Mouse (Mus musculus): ENCODE measurements around the gene Wdr89. TPM values are rescaled to one million over a fixed set of nuclear protein-coding genes. Genes with fewer than 3 reads are reported as not detected.
A peak's percentile ranks its signal among the peaks of the same experiment; 100 is the strongest.
"Not testable (repeated sequence)": the region's sequence is repeated elsewhere in the genome, so short reads cannot be mapped to it uniquely, and the experiment has no call there.

The Wdr89 gene
- polyA plus RNA-seq (2012; ENCODE audit: insufficient read depth, insufficient read length, missing spikeins), result 13.7 and 15.0 TPM in 2 replicates

GRCm38 (mm10) chr12:75669258-75670106 is at the start of gene Wdr89:
Gene Wdr89 (minus strand): TSS chr12:75669537.
- H3K4me1 ChIP-seq (ENCODE audit: control insufficient read depth, insufficient read depth, low read length), result peaks cover 37% of the 10 kb centered on the region
- no peak for TF ChIP-seq POLR2A (IDR thresholded peaks at IDR 0.05; ENCODE audit: borderline replicate concordance, low read depth, low read length)
- no peak for TF ChIP-seq CTCF (IDR thresholded peaks at IDR 0.05; ENCODE audit: low read depth, low read length)
- peak within 1 kb of the TSS; percentile 93 for H3K27ac ChIP-seq (ENCODE audit: insufficient read depth, low read depth, low read length)
- peak within 1 kb of the TSS; percentile 74 for H3K4me3 ChIP-seq (ENCODE audit: insufficient read depth, low read length)

GRCm38 (mm10) chr12:75713596-75713995 is 44.3 kb upstream of the Wdr89 start:
- TF ChIP-seq POLR2A (IDR thresholded peaks at IDR 0.05; ENCODE audit: borderline replicate concordance, low read depth, low read length) (no peak), CTCF (IDR thresholded peaks at IDR 0.05; ENCODE audit: low read depth, low read length) (no peak)
- no peak overlapping the region for H3K4me3 ChIP-seq (ENCODE audit: insufficient read depth, low read length)
- peaks cover 9% of the 10 kb centered on the region for H3K4me1 ChIP-seq (ENCODE audit: control insufficient read depth, insufficient read depth, low read length)
- no peak overlapping the region for H3K27ac ChIP-seq (ENCODE audit: insufficient read depth, low read depth, low read length)

GRCm38 (mm10) chr12:75712905-75713304 is 43.6 kb upstream of the Wdr89 start:
- not testable (repeated sequence) for H3K4me3 ChIP-seq (ENCODE audit: insufficient read depth, low read length); H3K4me1 ChIP-seq (ENCODE audit: control insufficient read depth, insufficient read depth, low read length)
- peak overlapping the region; percentile 38; the same call in 1 of the 2 replicates for H3K27ac ChIP-seq (ENCODE audit: insufficient read depth, low read depth, low read length)

- no peak overlapping the region for H3K4me3 ChIP-seq (ENCODE audit: insufficient read depth, low read length)
- TF ChIP-seq POLR2A (IDR thresholded peaks at IDR 0.05; ENCODE audit: borderline replicate concordance, low read depth, low read length), result no peak
- no peak for TF ChIP-seq CTCF (IDR thresholded peaks at IDR 0.05; ENCODE audit: low read depth, low read length)
- H3K4me1 ChIP-seq (ENCODE audit: control insufficient read depth, insufficient read depth, low read length), result peaks cover 9% of the 10 kb centered on the region
- H3K27ac ChIP-seq (ENCODE audit: insufficient read depth, low read depth, low read length), result no peak overlapping the region
These were observed 41.4 kb upstream of the Wdr89 start for GRCm38 (mm10) chr12:75710596-75711376.

- Histone ChIP-seq H3K27ac (ENCODE audit: insufficient read depth, low read depth, low read length) (no peak overlapping the region), H3K4me1 (ENCODE audit: control insufficient read depth, insufficient read depth, low read length) (peaks cover 9% of the 10 kb centered on the region), H3K4me3 (ENCODE audit: insufficient read depth, low read length) (no peak overlapping the region)
- TF ChIP-seq POLR2A (IDR thresholded peaks at IDR 0.05; ENCODE audit: borderline replicate concordance, low read depth, low read length), result no peak
- no peak for TF ChIP-seq CTCF (IDR thresholded peaks at IDR 0.05; ENCODE audit: low read depth, low read length)
These were observed 40.2 kb upstream of the Wdr89 start for GRCm38 (mm10) chr12:75709506-75709905.

GRCm38 (mm10) chr12:75706670-75707069 is 37.3 kb upstream of the Wdr89 start:
- Histone ChIP-seq H3K4me1 (ENCODE audit: control insufficient read depth, insufficient read depth, low read length) (peaks cover 5% of the 10 kb centered on the region; the same call in 1 of the 2 replicates), H3K27ac (ENCODE audit: insufficient read depth, low read depth, low read length) (no peak overlapping the region), H3K4me3 (ENCODE audit: insufficient read depth, low read length) (no peak overlapping the region)
- no peak for TF ChIP-seq POLR2A (IDR thresholded peaks at IDR 0.05; ENCODE audit: borderline replicate concordance, low read depth, low read length)
- TF ChIP-seq CTCF (IDR thresholded peaks at IDR 0.05; ENCODE audit: low read depth, low read length), result no peak

- Histone ChIP-seq H3K4me1 (ENCODE audit: control insufficient read depth, insufficient read depth, low read length) (peaks cover 3% of the 10 kb centered on the region; the same call in 1 of the 2 replicates), H3K4me3 (ENCODE audit: insufficient read depth, low read length) (no peak overlapping the region), H3K27ac (ENCODE audit: insufficient read depth, low read depth, low read length) (no peak overlapping the region)
- TF ChIP-seq POLR2A (IDR thresholded peaks at IDR 0.05; ENCODE audit: borderline replicate concordance, low read depth, low read length) (no peak), CTCF (IDR thresholded peaks at IDR 0.05; ENCODE audit: low read depth, low read length) (no peak)
These were observed 33.4 kb upstream of the Wdr89 start for GRCm38 (mm10) chr12:75702739-75703122.

- no peak overlapping the region for H3K4me3 ChIP-seq (ENCODE audit: insufficient read depth, low read length)
- peaks cover 3% of the 10 kb centered on the region; the same call in 1 of the 2 replicates for H3K4me1 ChIP-seq (ENCODE audit: control insufficient read depth, insufficient read depth, low read length)
- no peak overlapping the region for H3K27ac ChIP-seq (ENCODE audit: insufficient read depth, low read depth, low read length)
- TF ChIP-seq POLR2A (IDR thresholded peaks at IDR 0.05; ENCODE audit: borderline replicate concordance, low read depth, low read length) (no peak), CTCF (IDR thresholded peaks at IDR 0.05; ENCODE audit: low read depth, low read length) (no peak)
These were observed 32.9 kb upstream of the Wdr89 start for GRCm38 (mm10) chr12:75702084-75702738.

- H3K4me3 ChIP-seq (ENCODE audit: insufficient read depth, low read length), result no peak overlapping the region
- peaks cover 3% of the 10 kb centered on the region; the same call in 1 of the 2 replicates for H3K4me1 ChIP-seq (ENCODE audit: control insufficient read depth, insufficient read depth, low read length)
- no peak overlapping the region for H3K27ac ChIP-seq (ENCODE audit: insufficient read depth, low read depth, low read length)
- no peak for TF ChIP-seq CTCF (IDR thresholded peaks at IDR 0.05; ENCODE audit: low read depth, low read length)
- TF ChIP-seq POLR2A (IDR thresholded peaks at IDR 0.05; ENCODE audit: borderline replicate concordance, low read depth, low read length), result no peak
These were observed 32.1 kb upstream of the Wdr89 start for GRCm38 (mm10) chr12:75701173-75702083.
